Mouse (Mus musculus) liver, embryonic 16.5 days (tissue): ENCODE measurements around the gene Pdx1. TPM values are rescaled to one million over a fixed set of nuclear protein-coding genes. Genes with fewer than 3 reads are reported as not detected.

Experiments used
- ATAC-seq: fragments of 200-750 bp; cut with Nextera tagmentation; 2 replicates; pipeline ENCODE4 v1.8.0; 2017; ENCODE audit warnings: low read depth, mild to moderate bottlenecking, moderate number of reproducible peaks, moderate library complexity
- H3K27ac ChIP-seq: fragments of 300-500 bp; sonication (generic); 2 replicates; pipeline ENCODE4 v1.5.1; 2014; ENCODE audit warnings: mild to moderate bottlenecking, low read length
- H3K27me3 ChIP-seq: fragments of 300-500 bp; sonication (generic); 2 replicates; pipeline ENCODE4 v1.6.1; 2014; ENCODE audit warnings: low read depth, low read length, mixed read lengths; ENCODE audit not compliant: control insufficient read depth, insufficient read depth
- H3K36me3 ChIP-seq: fragments of 300-500 bp; sonication (generic); 2 replicates; pipeline ENCODE4 v1.6.1; 2014; ENCODE audit warnings: mild to moderate bottlenecking; ENCODE audit not compliant: control insufficient read depth, insufficient read depth
- H3K4me1 ChIP-seq: fragments of 300-500 bp; sonication (generic); 2 replicates; pipeline ENCODE4 v1.6.1; 2014; ENCODE audit warnings: low read depth, low read length, mixed read lengths; ENCODE audit not compliant: control insufficient read depth
- H3K4me2 ChIP-seq: fragments of 300-500 bp; sonication (generic); 2 replicates; pipeline ENCODE4 v1.6.1; 2014; ENCODE audit warnings: low read depth, low read length, mixed read lengths
- H3K4me3 ChIP-seq: fragments of 300-500 bp; sonication (generic); 2 replicates; pipeline ENCODE4 v1.5.1; 2014; ENCODE audit warnings: low read depth, mild to moderate bottlenecking, low read length
- H3K9ac ChIP-seq: fragments of 300-500 bp; sonication (generic); 2 replicates; pipeline ENCODE4 v1.6.1; 2014; ENCODE audit warnings: low read depth, low read length
- H3K9me3 ChIP-seq: fragments of 300-500 bp; sonication (generic); replicated peaks from 2 replicates; pipeline ENCODE4 v1.6.1; 2016; ENCODE audit warnings: low read length; ENCODE audit not compliant: control insufficient read depth
- WGBS: fragments of 180-500 bp; shearing (Covaris S2); extraction: QIAGEN DNeasy Blood & Tissue Kit; methylation state at CpG from one replicate; pipeline ENCODE4 v1.1.7; 2014; ENCODE audit not compliant: insufficient replicate concordance; 5-methylcytosine and 5-hydroxymethylcytosine counted together
- polyA plus RNA-seq: library from polyadenylated mRNA; unstranded; fragments of >200 nt; fragmentation: Nextera tagmentation; extraction: Ambion mirVana; gene quantifications from 2 replicates; pipeline ENCODE4 v1.2.1, GENCODE M21; 2015

The Pdx1 gene
- polyA plus RNA-seq, 1 experiment from 2014 or later = 0.13 TPM

DNA sequence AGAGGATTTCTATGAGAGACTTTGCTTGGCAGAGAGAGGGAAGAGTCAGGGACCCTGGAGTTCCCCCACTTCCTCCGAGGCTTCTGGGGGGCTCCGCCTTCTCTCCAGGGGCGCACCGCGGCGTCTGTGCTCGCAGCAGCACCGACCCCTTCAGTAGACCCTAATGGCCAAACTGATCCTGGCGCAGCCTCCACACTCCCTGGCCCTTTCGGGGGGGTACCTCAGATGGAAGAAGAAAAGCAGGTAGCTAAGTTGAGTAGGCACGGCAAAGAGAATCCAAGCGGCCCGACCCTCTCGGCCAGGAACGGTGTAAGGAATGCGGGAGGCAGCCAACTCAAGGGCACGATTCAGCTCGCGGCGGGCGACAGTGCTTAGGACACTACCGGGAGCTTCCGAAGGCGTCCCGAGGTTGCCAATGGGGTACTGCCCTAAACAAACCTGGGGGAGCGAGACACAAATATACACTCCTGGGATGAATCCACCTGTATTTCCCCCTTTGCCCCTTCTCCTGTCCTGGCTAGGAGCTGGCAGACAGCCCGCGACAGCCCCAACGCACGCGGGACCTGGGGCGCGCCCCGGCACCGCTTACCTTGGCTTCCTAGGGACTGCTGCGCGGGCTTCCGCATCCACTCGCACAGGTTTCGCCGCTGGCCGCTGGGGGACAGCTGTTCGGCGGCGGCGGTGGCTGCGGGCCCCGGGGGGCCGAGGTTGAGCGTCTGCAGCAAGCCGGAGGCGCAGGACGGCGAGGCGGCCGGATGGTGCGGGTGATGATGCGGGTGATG is 36.3 kb downstream of the Pdx1 start:
- Histone ChIP-seq H3K9ac (no peak overlapping the region), H3K4me1 (no peaks in the 10 kb centered on the region), H3K4me3 (peak overlapping the region; percentile 17; the same call in 1 of the 2 replicates)

DNA sequence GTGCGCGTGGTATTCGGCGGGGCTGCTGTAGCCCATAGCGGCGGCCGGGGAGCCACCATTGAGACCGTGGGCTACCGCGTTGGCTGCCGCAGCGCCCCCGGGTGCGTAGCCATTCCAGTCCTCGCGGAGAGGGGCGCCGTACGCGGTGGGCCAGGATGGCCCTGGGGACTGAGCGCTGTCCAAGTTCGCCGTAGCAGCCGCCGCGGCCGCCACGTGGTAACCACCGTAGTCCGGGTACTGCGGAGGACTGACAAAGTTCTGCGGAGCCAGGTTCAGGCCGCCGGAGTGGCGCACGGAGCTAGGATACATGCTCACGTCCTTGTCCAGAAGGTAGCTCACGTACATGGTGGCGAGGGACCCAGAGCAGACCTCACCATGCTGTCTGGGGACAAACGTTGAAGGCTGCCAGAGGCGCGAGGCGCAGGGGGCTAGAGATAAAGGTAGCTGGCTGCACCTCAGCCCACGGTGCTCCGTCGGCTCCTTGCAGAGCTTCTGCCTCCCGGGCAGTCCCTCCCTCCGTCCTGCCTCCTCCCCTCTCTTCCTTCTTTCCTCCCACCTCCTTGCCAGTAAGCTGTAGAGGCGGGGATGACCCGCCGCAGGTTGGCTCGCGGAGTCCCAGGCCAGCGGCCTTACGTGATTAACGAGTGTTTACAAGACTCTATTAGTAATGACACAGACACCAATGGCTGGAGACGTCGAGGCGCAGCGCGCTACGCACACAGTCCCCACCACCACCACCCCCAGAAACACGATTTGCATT is 37.1 kb downstream of the Pdx1 start, which contains the start of gene Cdx2:
Gene Cdx2, minus strand, starts transcription at position 633 of the 760 bp plus-strand sequence.
- Histone ChIP-seq H3K27ac (no peak within 1 kb of the TSS), H3K4me2 (no peak within 1 kb of the TSS), H3K36me3 (no peaks in the 10 kb centered on the region), H3K4me1 (no peaks in the 10 kb centered on the region), H3K9me3 (no peaks in the 10 kb centered on the region), H3K4me3 (peak within 1 kb of the TSS; percentile 17; the same call in 1 of the 2 replicates), H3K9ac (no peak within 1 kb of the TSS), H3K27me3 (peaks cover 98% of the 10 kb centered on the region)
- WGBS = 2% methylated on average over 63 of the region's 63 CpGs
- ATAC-seq = no peak

More for the DNA sequence above, 36.3 kb downstream of the Pdx1 start:
- Histone ChIP-seq H3K9me3 (no peaks in the 10 kb centered on the region), H3K27ac (no peak overlapping the region), H3K36me3 (no peaks in the 10 kb centered on the region), H3K27me3 (peaks cover 98% of the 10 kb centered on the region), H3K4me2 (no peak overlapping the region)
- no peak for ATAC-seq
- WGBS = under 1% methylated on average over 57 of the region's 58 CpGs

DNA sequence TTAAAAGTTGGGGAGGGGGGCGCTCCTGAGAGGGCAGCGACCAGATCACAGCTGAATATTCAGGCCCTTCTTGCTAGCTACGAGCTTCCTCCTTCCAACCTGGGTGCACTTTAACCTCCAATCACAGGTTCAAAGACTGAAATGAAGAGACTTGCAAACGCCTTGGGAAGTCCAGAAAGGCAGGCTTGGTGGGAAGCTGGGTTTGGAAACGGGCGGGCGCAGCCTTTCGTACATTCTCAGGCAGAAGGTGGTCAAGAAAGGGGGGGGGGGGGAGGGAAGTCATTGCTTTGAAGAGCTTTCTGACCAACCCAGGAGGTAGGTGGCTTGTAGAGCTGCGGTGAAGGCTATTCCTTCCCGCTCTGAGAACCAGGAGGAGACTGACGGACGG is 37.6 kb downstream of the Pdx1 start:
- no peak for ATAC-seq
- Histone ChIP-seq H3K4me3 (no peak overlapping the region), H3K27me3 (peaks cover 98% of the 10 kb centered on the region), H3K9ac (no peak overlapping the region), H3K4me2 (no peak overlapping the region), H3K9me3 (no peaks in the 10 kb centered on the region), H3K4me1 (no peaks in the 10 kb centered on the region), H3K36me3 (no peaks in the 10 kb centered on the region), H3K27ac (no peak overlapping the region)
- 2% methylated on average over 12 of the region's 12 CpGs for WGBS

DNA sequence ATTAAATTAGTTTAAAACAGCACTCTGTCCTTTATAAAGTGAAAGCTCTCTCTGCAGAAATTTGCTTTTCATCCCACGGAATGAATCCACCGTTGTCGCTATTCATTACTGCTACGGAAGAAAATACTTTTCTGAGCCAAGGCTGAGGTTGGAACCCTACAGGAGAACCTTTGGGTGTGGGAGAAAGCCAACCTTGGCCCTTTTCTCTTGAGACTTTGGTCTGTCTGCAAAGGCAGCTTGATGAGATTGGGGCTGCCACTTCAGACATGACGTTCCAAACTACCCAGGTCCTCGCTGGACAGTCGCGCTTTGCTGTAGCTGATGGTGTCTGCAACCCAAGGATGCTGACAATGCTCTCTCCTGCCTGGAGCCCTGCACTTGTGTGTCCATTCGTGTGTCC is 38.7 kb downstream of the Pdx1 start:
- Histone ChIP-seq H3K36me3 (no peaks in the 10 kb centered on the region), H3K9me3 (no peaks in the 10 kb centered on the region), H3K4me3 (no peak overlapping the region), H3K27ac (no peak overlapping the region), H3K4me1 (no peaks in the 10 kb centered on the region), H3K4me2 (no peak overlapping the region), H3K27me3 (peaks cover 98% of the 10 kb centered on the region), H3K9ac (no peak overlapping the region)
- 10% methylated on average over 9 of the region's 9 CpGs for WGBS
- no peak for ATAC-seq

DNA sequence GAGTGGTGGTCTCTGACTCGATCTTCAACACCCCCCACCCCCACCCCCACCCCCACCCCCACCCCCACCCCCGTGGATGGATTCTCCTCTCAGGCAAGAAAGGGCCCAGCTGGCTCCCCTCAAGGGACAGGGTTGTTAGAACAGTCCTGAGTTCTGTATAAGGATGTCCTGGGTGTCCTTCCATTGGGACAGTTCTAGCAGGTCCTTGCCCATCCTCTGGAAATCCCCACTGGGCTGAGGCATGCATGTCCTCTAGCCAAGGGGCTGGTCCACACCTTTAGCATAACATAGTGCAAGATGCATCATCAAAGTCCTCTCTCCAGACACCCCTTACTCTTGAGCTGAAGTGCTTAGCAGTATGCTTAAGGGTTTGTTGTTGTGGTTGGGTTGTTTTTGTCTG is 40.0 kb downstream of the Pdx1 start:
- Histone ChIP-seq H3K4me3 (no peak overlapping the region), H3K27ac (no peak overlapping the region), H3K36me3 (no peaks in the 10 kb centered on the region), H3K9ac (no peak overlapping the region), H3K27me3 (peaks cover 98% of the 10 kb centered on the region), H3K9me3 (no peaks in the 10 kb centered on the region), H3K4me1 (no peaks in the 10 kb centered on the region), H3K4me2 (no peak overlapping the region)
- WGBS = 0% methylated on average over 2 of the region's 2 CpGs
- no peak for ATAC-seq

DNA sequence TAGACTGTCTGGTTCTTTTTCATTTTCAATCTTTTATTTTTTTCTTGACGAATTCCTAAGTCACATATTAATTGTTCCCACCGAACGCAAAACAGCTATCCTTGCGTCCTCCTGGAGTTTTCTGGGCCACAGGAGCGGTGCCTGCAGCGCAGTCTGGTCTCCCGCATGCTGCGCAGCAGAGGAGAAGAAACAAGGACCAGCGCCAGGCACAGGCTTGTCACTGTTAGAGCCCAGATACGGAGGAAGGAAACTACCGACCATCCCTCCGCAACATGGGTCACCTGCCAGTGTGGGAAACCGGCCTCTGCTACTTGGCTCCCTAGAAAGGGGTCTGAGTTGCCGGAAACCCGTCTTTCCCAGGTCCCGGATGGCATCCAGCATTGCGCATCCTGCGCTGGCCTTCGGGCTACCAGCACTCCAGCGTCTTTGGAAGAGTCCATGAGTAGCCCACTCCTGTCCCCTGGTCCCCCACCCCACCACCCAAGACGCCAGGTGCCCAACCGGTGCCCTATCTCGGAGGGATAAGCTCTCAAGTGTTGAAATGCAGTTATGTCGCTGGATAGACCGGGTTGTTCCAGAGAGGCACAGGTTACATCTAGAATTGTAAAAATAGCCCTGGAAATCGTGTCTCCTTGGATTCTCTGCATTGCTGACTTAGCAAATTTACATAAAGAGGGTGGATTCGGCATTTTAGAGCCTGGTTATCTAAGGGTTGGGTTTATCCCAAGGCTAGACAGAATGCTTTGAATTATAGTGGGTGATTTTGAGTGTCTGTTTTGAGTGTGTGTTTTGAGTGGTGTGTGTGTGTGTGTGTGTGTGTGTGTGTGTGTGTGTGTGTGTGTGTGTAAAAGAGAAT is 43.3 kb downstream of the Pdx1 start:
- 2% methylated on average over 27 of the region's 27 CpGs for WGBS
- no peaks in the 10 kb centered on the region for H3K36me3 ChIP-seq
- H3K9me3 ChIP-seq = no peaks in the 10 kb centered on the region
- H3K27me3 ChIP-seq = peaks cover 97% of the 10 kb centered on the region
- no peak for ATAC-seq
- no peak overlapping the region for H3K4me3 ChIP-seq
- no peak overlapping the region for H3K9ac ChIP-seq
- H3K4me1 ChIP-seq = no peaks in the 10 kb centered on the region
- H3K27ac ChIP-seq = no peak overlapping the region
- no peak overlapping the region for H3K4me2 ChIP-seq

DNA sequence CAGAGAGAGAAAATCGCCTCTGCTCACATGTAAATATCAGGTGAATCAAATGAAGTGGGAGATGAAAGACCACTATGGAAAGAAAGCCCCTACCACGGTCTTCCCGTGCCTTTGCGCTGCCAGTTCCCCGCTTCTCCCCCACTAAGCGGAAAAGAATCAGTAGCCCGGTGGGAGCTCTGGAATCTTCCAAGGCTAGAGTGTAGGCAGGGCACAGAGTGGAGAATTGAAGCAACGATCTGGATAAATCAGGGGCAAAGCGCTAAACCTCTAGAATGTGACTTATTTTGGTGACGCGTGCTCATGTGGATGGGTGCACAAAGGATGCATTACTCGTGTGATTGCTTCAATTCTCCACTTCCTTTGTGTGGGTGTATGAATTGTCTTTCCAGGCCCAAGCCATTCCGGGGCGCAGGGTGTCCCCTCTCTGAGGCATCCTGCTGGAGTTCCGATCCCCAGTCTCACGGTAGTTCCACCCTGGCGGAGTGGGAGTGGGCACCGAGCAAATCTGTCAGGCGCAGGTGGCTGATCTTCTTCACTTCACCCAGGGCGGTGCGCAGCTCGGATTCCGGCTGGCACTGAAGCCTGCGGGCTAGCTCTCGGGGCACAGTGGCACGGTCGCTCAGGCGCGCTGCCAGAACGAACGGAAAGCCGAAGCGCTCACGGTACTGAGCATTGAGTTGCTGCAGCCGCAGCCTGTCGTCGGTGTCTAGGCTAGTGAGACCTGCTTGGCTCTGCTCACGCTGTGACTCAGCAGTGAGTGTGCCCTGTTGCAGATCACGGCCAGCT is 45.1 kb downstream of the Pdx1 start:
- WGBS = 3% methylated on average over 39 of the region's 39 CpGs
- no peak overlapping the region for H3K9ac ChIP-seq
- H3K4me2 ChIP-seq = no peak overlapping the region
- H3K27ac ChIP-seq = no peak overlapping the region
- H3K9me3 ChIP-seq = no peaks in the 10 kb centered on the region
- no peaks in the 10 kb centered on the region for H3K36me3 ChIP-seq
- ATAC-seq = no peak
- no peaks in the 10 kb centered on the region for H3K4me1 ChIP-seq
- peaks cover 86% of the 10 kb centered on the region for H3K27me3 ChIP-seq
- H3K4me3 ChIP-seq = no peak overlapping the region

DNA sequence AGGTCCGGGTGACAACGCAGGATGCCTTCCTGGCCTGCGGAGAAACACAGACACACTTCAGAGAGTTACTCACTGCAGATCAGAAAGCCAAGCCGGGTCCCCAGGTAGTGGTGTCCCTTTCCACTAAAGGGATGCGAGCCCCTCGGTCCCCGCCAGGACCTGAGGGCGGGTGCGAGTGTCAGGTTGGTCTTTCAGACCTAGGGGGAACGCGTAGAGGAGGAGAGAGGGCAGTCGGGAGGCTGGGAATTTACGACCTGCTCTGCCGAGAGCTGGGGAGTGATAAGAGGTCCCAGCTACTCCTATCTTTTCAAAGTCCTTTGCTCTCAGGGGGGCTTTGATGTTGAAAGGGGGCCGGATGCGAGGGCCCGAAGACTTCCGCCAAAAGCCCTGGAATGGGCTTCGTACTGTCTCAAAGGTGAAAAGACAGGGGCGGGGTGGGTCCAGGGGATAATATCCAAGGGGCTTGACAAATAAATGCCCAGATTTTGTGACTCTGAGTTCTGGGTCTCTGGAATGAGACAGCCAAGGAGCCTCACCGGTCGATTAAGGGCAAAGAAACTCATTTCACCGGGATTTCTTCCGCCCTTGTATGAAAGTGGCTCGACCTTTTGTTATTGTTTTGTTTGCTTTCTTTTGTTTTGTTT is 45.8 kb downstream of the Pdx1 start:
- WGBS = 2% methylated on average over 25 of the region's 25 CpGs
- Histone ChIP-seq H3K27ac (no peak overlapping the region), H3K36me3 (no peaks in the 10 kb centered on the region), H3K27me3 (peaks cover 79% of the 10 kb centered on the region), H3K9me3 (no peaks in the 10 kb centered on the region), H3K4me1 (no peaks in the 10 kb centered on the region), H3K9ac (no peak overlapping the region), H3K4me2 (no peak overlapping the region), H3K4me3 (no peak overlapping the region)
- ATAC-seq = no peak
